Mouse (Mus musculus): ENCODE data around the gene Gpr137.

The Gpr137 gene

DNA sequence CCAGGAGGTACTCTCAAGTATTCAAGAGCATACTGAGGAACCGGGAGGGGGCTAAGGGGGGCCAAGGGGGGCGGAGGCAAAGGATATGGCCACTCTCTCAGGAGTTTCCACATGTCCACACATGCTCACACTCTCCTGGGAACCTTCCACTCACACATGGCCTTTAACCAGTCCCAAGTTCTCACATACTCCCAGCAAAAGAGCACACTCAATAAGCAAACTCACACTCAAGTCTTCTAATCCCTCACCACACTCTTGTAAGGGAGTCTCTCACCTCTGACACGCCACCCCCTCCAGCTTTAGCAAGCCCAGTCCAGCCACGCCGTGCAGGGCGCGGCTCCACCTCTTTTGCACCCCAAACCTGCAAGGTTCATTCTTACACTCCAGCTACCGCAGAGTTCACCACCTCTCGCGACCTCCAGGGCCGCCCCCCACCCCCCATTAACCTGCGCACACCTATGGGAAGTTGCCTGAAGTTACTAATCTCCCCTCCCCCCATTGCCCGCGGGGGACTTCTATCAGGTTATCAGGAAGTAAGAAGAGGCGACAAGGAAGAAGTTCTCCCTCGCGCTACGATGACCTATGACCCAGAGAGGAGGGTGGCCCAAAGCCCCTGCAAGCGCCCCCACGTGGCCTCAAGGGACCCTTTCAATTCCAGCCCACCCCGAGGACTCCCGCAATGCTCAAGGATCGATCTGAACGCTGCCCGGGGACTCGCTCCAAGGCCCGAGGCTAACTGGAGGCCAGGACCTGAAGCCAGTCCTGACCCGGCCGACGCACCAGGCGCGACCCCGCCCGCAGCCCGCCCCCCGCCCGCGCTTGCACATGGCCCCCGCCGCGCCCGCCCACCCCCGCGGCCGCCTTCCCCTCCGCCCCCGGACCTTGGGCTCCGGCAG lies 21.3 kb downstream of the Gpr137 start:
- peak; percentile 66 for DNase-seq

DNA sequence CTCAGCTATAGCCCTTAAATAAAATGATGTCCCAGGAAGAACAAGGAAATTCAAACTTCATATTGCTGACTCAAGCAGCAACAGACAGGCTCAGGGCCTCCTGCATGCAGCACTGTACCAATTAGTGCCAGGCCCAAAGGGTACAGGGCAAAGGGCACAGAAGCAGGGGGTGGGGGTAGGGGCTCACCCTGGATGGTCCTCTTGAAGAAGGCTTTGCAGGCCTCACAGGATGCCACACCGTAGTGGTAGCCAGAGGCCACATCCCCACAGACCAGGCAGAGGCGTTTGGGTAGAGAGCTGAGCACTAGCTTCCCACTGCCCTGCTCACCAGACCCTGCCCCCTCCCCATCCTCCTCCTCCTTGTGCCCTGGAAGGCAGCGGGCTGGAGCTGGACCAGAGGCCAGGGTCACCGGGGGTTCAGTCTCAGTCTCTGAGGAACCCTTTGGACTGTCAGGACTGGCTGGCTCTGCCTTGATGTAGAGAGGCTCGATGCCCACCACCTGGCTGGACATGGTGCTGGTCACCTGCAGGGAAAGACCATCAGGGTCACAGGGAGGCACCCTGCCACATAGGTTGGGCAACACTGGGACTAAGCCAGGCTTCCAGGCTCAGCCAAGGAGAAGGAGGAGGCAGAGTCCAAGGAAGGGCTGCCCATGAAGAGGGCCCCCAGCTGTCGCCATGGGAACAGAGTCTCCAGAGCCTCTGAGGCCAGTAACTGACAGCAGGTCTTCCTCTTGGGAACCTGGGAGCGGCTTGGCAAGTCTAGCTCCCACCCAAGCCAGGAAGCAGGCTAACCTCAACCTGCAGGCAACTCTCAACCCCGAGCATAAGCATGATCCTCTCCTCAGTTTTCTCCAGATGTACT lies 22.2 kb downstream of the Gpr137 start:
- DNase-seq, result peak; percentile 71

DNA sequence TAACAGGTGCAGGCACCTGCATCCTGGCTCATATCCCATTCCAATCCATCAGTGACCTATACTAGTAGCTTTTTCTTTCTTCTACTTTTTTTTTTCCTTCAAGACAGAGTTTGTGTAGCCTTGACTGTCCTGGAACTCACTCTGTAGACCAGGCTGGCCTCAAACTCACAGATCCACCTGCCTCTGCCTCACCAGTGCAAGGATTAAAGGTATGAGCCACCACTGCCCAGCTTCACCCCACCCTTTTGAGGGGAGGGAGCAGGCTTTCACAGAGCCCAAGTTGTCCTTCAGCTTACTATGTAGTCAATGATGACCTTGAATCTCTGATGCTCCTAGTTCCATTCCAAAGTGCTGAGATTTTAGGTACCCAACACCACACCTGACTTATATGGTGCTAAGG lies 22.8 kb downstream of the Gpr137 start:
- DNase-seq, result no peak

DNA sequence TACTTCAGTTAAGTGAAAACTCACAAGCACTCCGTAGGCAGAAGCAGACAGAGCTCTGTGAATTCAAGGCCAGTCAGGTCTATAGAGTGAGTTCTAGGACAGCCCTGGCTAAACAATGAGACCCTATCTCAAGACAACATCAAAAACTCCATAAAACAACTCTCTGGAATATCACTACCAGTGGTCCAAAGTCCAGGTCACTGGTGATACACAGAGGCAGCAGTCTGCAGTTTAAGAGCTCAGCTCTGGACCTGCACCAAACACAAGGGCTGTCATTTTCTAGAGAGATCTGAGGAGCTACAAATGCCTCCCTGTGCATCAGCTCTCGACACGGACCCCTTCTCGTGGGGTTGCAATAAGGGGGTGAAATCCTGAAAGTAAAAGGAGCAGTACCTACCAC lies 24.0 kb downstream of the Gpr137 start:
- DNase-seq, result no peak

GRCm38 (mm10) chr19:6916496-6916895 lies 25.8 kb downstream of the Gpr137 start:
- no peak for DNase-seq

DNA sequence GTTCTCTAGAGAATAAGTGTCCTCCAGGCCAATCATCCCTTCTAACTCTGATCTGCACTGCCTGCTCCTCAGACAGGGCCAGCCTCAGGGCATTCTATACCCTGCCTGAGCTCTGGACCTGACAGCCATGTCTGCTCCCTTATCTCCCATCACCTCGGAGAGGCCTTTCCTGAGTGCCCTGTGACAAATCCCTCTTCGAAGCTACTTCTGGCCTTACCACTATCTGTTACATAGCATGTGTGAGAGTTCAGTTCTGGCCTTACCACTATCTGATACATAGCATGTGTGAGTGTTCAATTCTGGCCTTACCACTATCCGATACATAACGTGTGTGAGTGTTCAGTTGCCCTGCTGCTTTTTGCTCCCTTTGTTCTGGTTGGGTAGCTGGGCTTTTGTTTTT lies 27.0 kb downstream of the Gpr137 start:
- DNase-seq, result no peak

- DNase-seq, result no peak
Observed at GRCm38 (mm10) chr19:6914540-6914939, 27.7 kb downstream of the Gpr137 start.

GRCm38 (mm10) chr19:6913991-6914390 lies 28.3 kb downstream of the Gpr137 start:
- peak; percentile 54 for DNase-seq

- DNase-seq, result no peak
Observed at GRCm38 (mm10) chr19:6913036-6913435, 29.2 kb downstream of the Gpr137 start.

GRCm38 (mm10) chr19:6912205-6912970 lies 29.9 kb downstream of the Gpr137 start:
- no peak for DNase-seq

- no peak for DNase-seq
Observed at GRCm38 (mm10) chr19:6911101-6912074, 30.9 kb downstream of the Gpr137 start.

DNA sequence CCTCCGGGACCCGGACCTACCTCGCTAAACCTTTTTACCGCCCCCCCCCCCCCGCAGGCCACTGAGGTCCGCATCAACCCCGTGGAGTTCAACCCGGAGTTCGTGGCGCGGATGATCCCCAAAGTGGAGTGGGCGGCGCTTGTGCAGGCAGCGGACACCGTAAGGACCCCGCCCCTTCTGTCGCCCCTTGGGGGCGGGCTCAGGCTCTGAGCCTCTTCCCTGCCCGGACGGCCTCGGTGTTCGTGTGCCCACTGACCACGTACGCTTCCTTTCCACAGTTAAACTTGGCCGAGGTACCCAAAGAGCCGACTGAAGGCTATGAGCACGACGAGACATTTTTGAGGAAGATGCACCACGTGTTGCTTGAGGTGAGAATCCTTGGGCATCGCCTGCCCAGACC lies 32.0 kb downstream of the Gpr137 start:
- peak; percentile 71 for DNase-seq

GRCm38 (mm10) chr19:6909507-6910289 lies 32.6 kb downstream of the Gpr137 start, which contains the start of the genes Trmt112 and Prdx5:
TSS of gene Trmt112 (plus strand) at chr19:6909698.
TSS of gene Prdx5 (minus strand) at chr19:6910106.
- peak; percentile 95 for DNase-seq

GRCm38 (mm10) chr19:6909021-6909420 lies 33.3 kb downstream of the Gpr137 start:
- DNase-seq, result no peak

DNA sequence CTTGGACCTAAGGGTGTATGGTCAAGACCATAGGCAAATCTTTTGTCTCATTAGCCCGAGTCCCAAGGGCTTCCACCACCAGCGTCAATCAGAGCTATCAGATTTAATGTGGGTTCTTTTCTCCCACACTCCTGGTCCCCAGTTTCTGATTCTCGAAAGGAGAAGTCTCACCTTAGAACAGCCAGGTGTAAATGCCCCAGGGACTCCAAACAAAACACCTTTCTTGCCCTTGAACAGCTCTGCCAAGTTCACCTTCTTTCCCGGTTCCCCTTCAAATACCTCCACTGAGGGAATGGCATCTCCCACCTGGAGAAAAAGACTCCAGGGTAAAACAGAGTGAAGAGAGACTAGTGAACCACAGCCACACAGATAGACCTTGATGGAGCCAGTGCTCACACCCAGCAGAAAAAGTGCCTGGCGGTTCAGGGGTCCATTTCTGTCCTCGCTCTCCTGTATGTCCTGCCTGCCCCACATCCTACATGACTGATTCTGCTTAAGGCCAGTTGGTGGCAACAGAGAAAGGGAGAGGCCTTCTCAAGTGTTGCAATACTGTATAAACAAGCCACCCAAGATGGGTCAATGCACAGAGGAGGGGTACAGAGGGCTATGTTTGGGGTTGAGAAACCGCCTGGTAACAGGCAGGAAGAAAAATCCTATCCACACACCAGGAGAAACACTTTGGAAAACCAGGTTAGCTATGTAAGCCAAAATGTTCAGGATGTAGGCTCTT lies 34.3 kb downstream of the Gpr137 start:
- DNase-seq, result no peak

GRCm38 (mm10) chr19:6907094-6907493 lies 35.2 kb downstream of the Gpr137 start:
- no peak for DNase-seq

- DNase-seq, result no peak
Observed at GRCm38 (mm10) chr19:6906199-6906598, 36.1 kb downstream of the Gpr137 start.

GRCm38 (mm10) chr19:6905498-6906159 lies 36.7 kb downstream of the Gpr137 start:
- DNase-seq, result no peak

GRCm38 (mm10) chr19:6904846-6905245 lies 37.4 kb downstream of the Gpr137 start:
- DNase-seq, result no peak

DNA sequence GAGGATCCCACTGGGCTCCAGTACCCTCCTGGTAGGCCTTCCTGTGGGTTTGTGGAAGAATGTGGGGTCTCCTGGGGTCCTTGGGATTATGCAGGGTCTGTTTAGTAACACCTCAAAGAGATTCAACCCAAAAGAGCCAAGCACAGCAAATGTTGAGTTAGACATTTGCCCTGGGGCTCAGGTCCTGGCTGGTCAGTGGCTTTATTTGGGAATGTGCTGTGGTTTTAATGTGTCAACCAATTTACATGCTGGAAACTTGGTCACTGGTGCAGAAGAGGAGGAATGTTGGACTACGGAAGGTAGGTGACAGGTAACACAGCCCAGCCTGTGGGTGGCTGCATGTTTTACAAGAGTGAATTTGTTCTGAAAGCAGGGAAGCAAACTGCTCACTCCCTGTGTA lies 39.2 kb downstream of the Gpr137 start:
- DNase-seq, result no peak
